Mouse (Mus musculus) forebrain, embryonic 16.5 days (tissue): Measurements from ENCODE around the gene Sh3glb2. TPM values are rescaled to one million over a fixed set of nuclear protein-coding genes. Genes with fewer than 3 reads are reported as not detected.

ENCODE experiments used
- ATAC-seq: fragments of 200-750 bp; cut with Nextera tagmentation; 2 replicates; pipeline ENCODE4 v1.8.0; 2017; ENCODE audit warnings: mild to moderate bottlenecking, moderate library complexity
- H3K27ac ChIP-seq: fragments of 300-500 bp; sonication (generic); 2 replicates; pipeline ENCODE4 v1.5.1; 2014; ENCODE audit warnings: low read length, control low read depth
- H3K27me3 ChIP-seq: fragments of 300-500 bp; sonication (generic); replicated peaks from 2 replicates; pipeline ENCODE4 v1.6.1; 2014; ENCODE audit warnings: low read length; ENCODE audit not compliant: control insufficient read depth, insufficient read depth
- H3K36me3 ChIP-seq: fragments of 300-500 bp; sonication (generic); 2 replicates; pipeline ENCODE4 v1.6.1; 2014; ENCODE audit not compliant: control insufficient read depth, insufficient read depth
- H3K4me1 ChIP-seq: fragments of 300-500 bp; sonication (generic); replicated peaks from 2 replicates; pipeline ENCODE4 v1.6.1; 2014; ENCODE audit warnings: low read length; ENCODE audit not compliant: control insufficient read depth, insufficient read depth
- H3K4me2 ChIP-seq: fragments of 300-500 bp; sonication (generic); 2 replicates; pipeline ENCODE4 v1.6.1; 2014; ENCODE audit warnings: mild to moderate bottlenecking, low read length, control low read depth
- H3K4me3 ChIP-seq: fragments of 300-500 bp; sonication (generic); replicated peaks from 2 replicates; pipeline ENCODE4 v1.5.1; 2014; ENCODE audit warnings: mild to moderate bottlenecking, low read length, control low read depth
- H3K9ac ChIP-seq: fragments of 300-500 bp; sonication (generic); replicated peaks from 2 replicates; pipeline ENCODE4 v1.6.1; 2014; ENCODE audit warnings: low read depth, low read length, control low read depth
- H3K9me3 ChIP-seq: fragments of 300-500 bp; sonication (generic); 2 replicates; pipeline ENCODE4 v1.6.1; 2016; ENCODE audit warnings: low read length; ENCODE audit not compliant: control insufficient read depth
- WGBS: fragments of 180-500 bp; shearing (Covaris S2); extraction: QIAGEN DNeasy Blood & Tissue Kit; methylation state at CpG from one replicate; pipeline ENCODE4 v1.1.7; 2014; 5-methylcytosine and 5-hydroxymethylcytosine counted together
- polyA plus RNA-seq: library from polyadenylated mRNA; unstranded; fragments of >200 nt; fragmentation: Nextera tagmentation; extraction: Ambion mirVana; gene quantifications from 2 replicates; pipeline ENCODE4 v1.2.1, GENCODE M21; 2015

Sh3glb2 gene
- polyA plus RNA-seq, 1 experiment from 2014 or later, result 203 TPM

- no peaks in the 10 kb centered on the region for H3K9me3 ChIP-seq
- H3K4me3 ChIP-seq, result no peak overlapping the region
- no peaks in the 10 kb centered on the region for H3K27me3 ChIP-seq
- no peaks in the 10 kb centered on the region for H3K4me1 ChIP-seq
- no peak overlapping the region for H3K27ac ChIP-seq
- peaks cover 13% of the 10 kb centered on the region; the same call in 1 of the 2 replicates for H3K36me3 ChIP-seq
- no peak overlapping the region for H3K4me2 ChIP-seq
- no peak overlapping the region for H3K9ac ChIP-seq
- 90% methylated on average over 4 of the region's 4 CpGs for whole genome bisulfite sequencing
- ATAC-seq, result no peak
These were observed 26.5 kb upstream of the Sh3glb2 start for GRCm38 (mm10) chr2:30385591-30385990.

DNA sequence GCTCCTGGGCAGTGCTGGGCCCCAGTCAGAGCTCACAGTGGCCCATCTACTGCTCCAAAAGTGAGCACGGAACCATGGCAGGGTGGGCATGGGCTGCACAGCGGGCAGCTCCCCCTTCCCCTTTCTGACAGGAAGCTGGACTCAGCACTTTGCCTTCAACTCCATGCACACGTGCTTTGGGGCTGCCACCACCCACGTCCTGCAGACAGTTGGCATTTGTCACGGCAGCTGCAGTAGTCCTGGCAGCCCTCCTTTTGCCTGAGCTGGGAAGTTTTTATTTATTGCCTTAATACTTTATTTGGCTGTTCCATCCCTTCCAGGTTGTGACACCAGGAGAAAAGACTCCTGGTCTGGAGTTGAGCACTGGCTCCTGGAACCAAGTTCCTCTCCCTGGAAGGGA lies 25.7 kb upstream of the Sh3glb2 start:
- Histone ChIP-seq H3K27me3 (no peaks in the 10 kb centered on the region), H3K9ac (no peak overlapping the region), H3K27ac (no peak overlapping the region), H3K36me3 (peaks cover 18% of the 10 kb centered on the region), H3K4me3 (no peak overlapping the region), H3K4me2 (no peak overlapping the region), H3K4me1 (no peaks in the 10 kb centered on the region), H3K9me3 (no peaks in the 10 kb centered on the region)
- ATAC-seq, result no peak
- 87% methylated on average over 5 of the region's 5 CpGs for WGBS

- Histone ChIP-seq H3K9me3 (no peaks in the 10 kb centered on the region), H3K4me3 (no peak overlapping the region), H3K4me1 (no peaks in the 10 kb centered on the region), H3K4me2 (no peak overlapping the region), H3K27me3 (no peaks in the 10 kb centered on the region), H3K9ac (no peak overlapping the region), H3K27ac (no peak overlapping the region), H3K36me3 (peaks cover 28% of the 10 kb centered on the region)
- 88% methylated on average over 4 of the region's 4 CpGs for WGBS
- ATAC-seq, result no peak
These were observed 22.2 kb upstream of the Sh3glb2 start for GRCm38 (mm10) chr2:30381377-30381725.

DNA sequence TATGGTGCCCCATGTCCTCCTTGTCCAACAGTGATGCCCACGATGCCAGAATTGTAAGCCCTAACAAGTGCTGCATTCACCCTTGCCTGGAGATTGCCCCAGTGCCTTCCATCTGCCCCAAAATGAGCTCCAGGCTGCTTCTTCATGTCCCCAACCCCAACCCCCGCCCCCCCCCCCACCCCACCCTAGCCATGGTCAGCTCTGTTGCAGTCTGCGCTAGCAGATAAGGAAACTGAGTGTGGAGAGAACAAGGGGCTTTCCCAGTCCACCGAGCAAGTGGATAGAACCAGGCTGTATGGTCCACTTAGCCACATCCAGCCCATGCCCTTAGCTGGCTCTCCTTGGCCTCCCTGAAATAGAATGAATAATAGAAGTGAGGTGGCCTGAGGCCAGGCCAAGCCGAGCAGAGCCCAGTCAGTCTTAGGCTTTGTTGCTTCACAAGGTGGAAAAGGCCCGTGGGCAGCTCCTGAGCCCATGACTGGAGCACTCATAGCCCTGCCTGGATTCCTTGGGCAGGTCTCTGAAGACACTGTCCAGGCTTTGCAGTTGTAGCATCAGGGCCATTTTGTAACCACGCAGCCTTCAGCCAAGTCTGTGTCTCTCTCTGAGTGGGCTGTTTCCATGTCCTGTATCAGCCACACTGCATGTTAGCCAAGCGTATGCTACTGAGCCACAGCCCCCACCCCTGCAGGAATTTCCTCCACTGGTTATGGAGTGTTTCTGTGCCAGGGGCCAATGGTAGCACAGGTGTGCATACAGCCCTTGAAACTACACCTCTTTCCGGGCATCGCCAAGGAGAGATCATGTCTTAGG lies 21.6 kb upstream of the Sh3glb2 start:
- no peaks in the 10 kb centered on the region for H3K9me3 ChIP-seq
- no peak overlapping the region for H3K4me2 ChIP-seq
- ATAC-seq, result no peak
- H3K27me3 ChIP-seq, result no peaks in the 10 kb centered on the region
- no peak overlapping the region for H3K27ac ChIP-seq
- no peaks in the 10 kb centered on the region for H3K4me1 ChIP-seq
- no peak overlapping the region for H3K4me3 ChIP-seq
- no peak overlapping the region for H3K9ac ChIP-seq
- WGBS, result 95% methylated on average over 10 of the region's 10 CpGs
- H3K36me3 ChIP-seq, result peaks cover 28% of the 10 kb centered on the region

DNA sequence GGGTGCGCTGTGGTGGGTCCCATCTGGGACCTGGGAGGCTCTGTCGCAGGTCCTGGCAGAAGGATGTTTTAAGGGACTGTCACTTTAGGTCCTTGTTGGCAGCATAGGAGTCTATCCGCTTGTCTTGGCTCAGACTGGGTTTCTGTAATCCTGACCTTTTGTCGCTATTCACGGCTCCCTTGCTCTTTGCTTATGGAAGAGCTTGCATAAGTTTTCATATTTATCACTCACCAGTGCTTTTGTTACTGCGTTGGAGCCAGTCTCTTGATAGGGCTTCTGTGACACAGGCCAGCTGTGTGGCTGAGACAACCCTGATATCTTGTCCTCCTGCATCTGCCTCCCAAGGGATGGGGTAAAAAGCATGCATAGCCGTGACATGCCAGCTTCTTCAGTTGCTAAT lies 20.2 kb upstream of the Sh3glb2 start:
- ATAC-seq, result no peak
- Histone ChIP-seq H3K36me3 (peaks cover 27% of the 10 kb centered on the region), H3K4me2 (no peak overlapping the region), H3K9me3 (no peaks in the 10 kb centered on the region), H3K27me3 (no peaks in the 10 kb centered on the region), H3K4me1 (no peaks in the 10 kb centered on the region), H3K27ac (no peak overlapping the region), H3K9ac (no peak overlapping the region), H3K4me3 (no peak overlapping the region)
- WGBS, result 93% methylated on average over 7 of the region's 7 CpGs

- Histone ChIP-seq H3K9me3 (no peaks in the 10 kb centered on the region), H3K36me3 (peaks cover 32% of the 10 kb centered on the region), H3K9ac (no peak overlapping the region), H3K4me2 (no peak overlapping the region), H3K27me3 (no peaks in the 10 kb centered on the region), H3K27ac (no peak overlapping the region), H3K4me3 (no peak overlapping the region), H3K4me1 (no peaks in the 10 kb centered on the region)
- 84% methylated on average over 5 of the region's 5 CpGs for WGBS
- ATAC-seq, result no peak
These were observed 18.6 kb upstream of the Sh3glb2 start for GRCm38 (mm10) chr2:30377721-30378120.

- no peak for ATAC-seq
These were observed 16.8 kb upstream of the Sh3glb2 start for GRCm38 (mm10) chr2:30375893-30376292.

DNA sequence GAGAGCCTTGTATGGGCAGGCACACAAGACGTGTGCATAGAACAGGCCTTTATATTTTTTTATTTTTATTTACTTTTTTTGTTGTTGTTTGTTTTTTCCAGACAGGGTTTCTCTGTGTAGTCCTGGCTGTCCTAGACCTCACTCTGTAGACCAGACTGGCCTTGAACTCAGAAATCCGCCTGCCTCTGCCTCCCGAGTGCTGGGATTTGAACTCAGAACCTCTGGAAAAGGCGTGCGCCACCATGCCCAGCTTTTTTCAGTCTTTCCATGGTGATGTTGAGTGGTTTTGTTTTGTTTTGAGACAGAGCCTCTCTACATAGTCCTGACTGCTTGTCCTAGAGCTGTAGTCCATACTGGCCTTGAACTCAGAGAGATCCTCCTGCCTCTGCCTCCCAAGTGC lies 13.6 kb upstream of the Sh3glb2 start:
- no peak for ATAC-seq
- no peak overlapping the region for H3K27ac ChIP-seq
- H3K4me3 ChIP-seq, result no peak overlapping the region
- H3K27me3 ChIP-seq, result no peaks in the 10 kb centered on the region
- H3K9me3 ChIP-seq, result no peaks in the 10 kb centered on the region
- no peak overlapping the region for H3K4me2 ChIP-seq
- H3K4me1 ChIP-seq, result no peaks in the 10 kb centered on the region
- WGBS, result 93% methylated on average over 5 of the region's 5 CpGs
- no peak overlapping the region for H3K9ac ChIP-seq
- H3K36me3 ChIP-seq, result peaks cover 45% of the 10 kb centered on the region

More at GRCm38 (mm10) chr2:30375893-30376292, 16.8 kb upstream of the Sh3glb2 start:
- H3K4me1 ChIP-seq, result no peaks in the 10 kb centered on the region
- no peak overlapping the region for H3K27ac ChIP-seq
- H3K27me3 ChIP-seq, result no peaks in the 10 kb centered on the region
- WGBS, result 92% methylated on average over 10 of the region's 10 CpGs
- H3K4me2 ChIP-seq, result no peak overlapping the region
- H3K9ac ChIP-seq, result no peak overlapping the region
- no peaks in the 10 kb centered on the region for H3K9me3 ChIP-seq
- peaks cover 38% of the 10 kb centered on the region for H3K36me3 ChIP-seq
- no peak overlapping the region for H3K4me3 ChIP-seq

DNA sequence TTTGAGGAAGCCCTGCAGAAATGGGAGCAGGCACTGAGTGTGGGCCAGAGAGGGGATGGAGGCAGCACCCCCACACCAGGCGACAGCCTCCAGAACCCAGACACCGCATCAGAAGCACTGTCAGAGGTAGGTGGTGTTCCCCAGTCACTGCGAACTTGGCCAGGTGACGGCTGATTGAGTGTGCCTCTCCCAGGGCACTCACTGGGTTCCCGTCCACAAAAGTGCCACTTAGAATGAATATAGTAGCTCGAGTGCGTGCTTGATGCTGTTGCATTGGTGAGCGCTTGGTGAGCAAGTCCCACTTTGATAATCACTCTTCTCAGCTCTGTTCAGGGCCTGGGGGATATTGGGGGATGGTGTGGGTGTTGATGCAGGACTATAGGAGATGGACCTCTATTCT lies 12.4 kb upstream of the Sh3glb2 start:
- Histone ChIP-seq H3K27ac (no peak overlapping the region), H3K4me1 (no peaks in the 10 kb centered on the region), H3K36me3 (peaks cover 42% of the 10 kb centered on the region), H3K4me3 (no peak overlapping the region), H3K9ac (no peak overlapping the region), H3K4me2 (no peak overlapping the region), H3K9me3 (no peaks in the 10 kb centered on the region), H3K27me3 (no peaks in the 10 kb centered on the region)
- WGBS, result 96% methylated on average over 8 of the region's 8 CpGs
- no peak for ATAC-seq

DNA sequence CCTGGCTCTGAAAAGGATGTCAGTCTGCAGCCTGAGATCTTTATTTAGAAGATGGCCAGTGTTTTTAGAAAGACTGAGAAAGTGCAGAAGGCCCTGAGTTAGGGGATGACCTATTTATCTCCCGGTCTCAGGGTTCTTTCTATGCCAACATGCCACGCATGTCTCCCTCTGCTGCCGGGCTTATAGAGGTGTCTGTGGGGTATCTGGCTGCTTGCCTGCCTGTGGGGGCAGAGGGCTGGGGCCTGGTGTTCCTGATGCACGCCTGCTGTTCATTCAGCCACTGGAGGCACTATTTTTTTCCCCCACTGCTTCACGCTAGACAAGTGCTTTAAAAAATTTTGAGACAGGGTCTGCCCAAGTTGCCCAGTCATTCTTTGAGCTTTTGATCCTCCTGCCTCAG lies 7.1 kb upstream of the Sh3glb2 start:
- Histone ChIP-seq H3K4me2 (no peak overlapping the region), H3K27ac (no peak overlapping the region), H3K4me3 (no peak overlapping the region), H3K4me1 (peaks cover 12% of the 10 kb centered on the region), H3K27me3 (no peaks in the 10 kb centered on the region), H3K36me3 (peaks cover 20% of the 10 kb centered on the region), H3K9me3 (no peaks in the 10 kb centered on the region), H3K9ac (no peak overlapping the region)
- no peak for ATAC-seq
- 73% methylated on average over 5 of the region's 5 CpGs for WGBS
